Mouse (Mus musculus) frontal cortex, adult (tissue): Measurements from ENCODE around the gene Ldlrad3.
A peak's percentile ranks its signal among the peaks of the same experiment; 100 is the strongest.

ENCODE experiments used
- ATAC-seq: cut with Nextera tagmentation; 2 replicates; pipeline ENCODE4 v1.9.2; 2017; ENCODE audit warnings: mild to moderate bottlenecking, moderate library complexity, mixed read lengths; ENCODE audit not compliant: low TSS enrichment

Gene Ldlrad3

GRCm38 (mm10) chr2:102185069-102185950 lies 875 bp downstream of the Ldlrad3 start:
- peak; percentile 35; the same call in 1 of the 2 replicates for ATAC-seq

- no peak for ATAC-seq
These were observed 2.3 kb downstream of the Ldlrad3 start for GRCm38 (mm10) chr2:102183720-102184480.

- ATAC-seq = no peak
These were observed 4.7 kb downstream of the Ldlrad3 start for GRCm38 (mm10) chr2:102181459-102181858.

GRCm38 (mm10) chr2:102176434-102176772 lies 9.8 kb downstream of the Ldlrad3 start:
- peak; percentile 39; the same call in 1 of the 2 replicates for ATAC-seq

- ATAC-seq = peak; percentile 49; the same call in 1 of the 2 replicates
These were observed 10.3 kb downstream of the Ldlrad3 start for GRCm38 (mm10) chr2:102175741-102176433.

- no peak for ATAC-seq
These were observed 13.7 kb downstream of the Ldlrad3 start for GRCm38 (mm10) chr2:102172458-102172857.

GRCm38 (mm10) chr2:102166550-102167325 lies 19.4 kb downstream of the Ldlrad3 start:
- ATAC-seq = no peak

- no peak for ATAC-seq
These were observed 23.1 kb downstream of the Ldlrad3 start for GRCm38 (mm10) chr2:102163106-102163505.

- no peak for ATAC-seq
These were observed 28.6 kb downstream of the Ldlrad3 start for GRCm38 (mm10) chr2:102157555-102157954.

GRCm38 (mm10) chr2:102157010-102157409 lies 29.2 kb downstream of the Ldlrad3 start:
- no peak for ATAC-seq

- ATAC-seq = 0 out of 2 replicates have a peak, but pooled peaks have one; percentile 21
These were observed 29.7 kb downstream of the Ldlrad3 start for GRCm38 (mm10) chr2:102156460-102156859.

GRCm38 (mm10) chr2:102155306-102156015 lies 30.7 kb downstream of the Ldlrad3 start:
- ATAC-seq = no peak

GRCm38 (mm10) chr2:102154771-102155211 lies 31.4 kb downstream of the Ldlrad3 start:
- ATAC-seq = no peak

- no peak for ATAC-seq
These were observed 31.9 kb downstream of the Ldlrad3 start for GRCm38 (mm10) chr2:102154328-102154727.

- no peak for ATAC-seq
These were observed 32.7 kb downstream of the Ldlrad3 start for GRCm38 (mm10) chr2:102153516-102153915.

- no peak for ATAC-seq
These were observed 33.3 kb downstream of the Ldlrad3 start for GRCm38 (mm10) chr2:102152851-102153250.

- ATAC-seq = peak; percentile 71
These were observed 37.1 kb downstream of the Ldlrad3 start for GRCm38 (mm10) chr2:102149058-102149457.

GRCm38 (mm10) chr2:102148093-102148492 lies 38.1 kb downstream of the Ldlrad3 start:
- no peak for ATAC-seq

- ATAC-seq = no peak
These were observed 38.6 kb downstream of the Ldlrad3 start for GRCm38 (mm10) chr2:102147561-102147960.

- ATAC-seq = peak; percentile 56
These were observed 39.8 kb downstream of the Ldlrad3 start for GRCm38 (mm10) chr2:102146386-102146785.

- no peak for ATAC-seq
These were observed 41.1 kb downstream of the Ldlrad3 start for GRCm38 (mm10) chr2:102145036-102145435.
